Mouse (Mus musculus): ENCODE results near the gene Qsox1. TPM values are rescaled to one million over a fixed set of nuclear protein-coding genes. Genes with fewer than 3 reads are reported as not detected.
A peak's percentile ranks its signal among the peaks of the same experiment; 100 is the strongest.

Qsox1 gene
- total RNA-seq, 2 experiments from 2014 or later = 33.0 to 42.3 TPM

DNA sequence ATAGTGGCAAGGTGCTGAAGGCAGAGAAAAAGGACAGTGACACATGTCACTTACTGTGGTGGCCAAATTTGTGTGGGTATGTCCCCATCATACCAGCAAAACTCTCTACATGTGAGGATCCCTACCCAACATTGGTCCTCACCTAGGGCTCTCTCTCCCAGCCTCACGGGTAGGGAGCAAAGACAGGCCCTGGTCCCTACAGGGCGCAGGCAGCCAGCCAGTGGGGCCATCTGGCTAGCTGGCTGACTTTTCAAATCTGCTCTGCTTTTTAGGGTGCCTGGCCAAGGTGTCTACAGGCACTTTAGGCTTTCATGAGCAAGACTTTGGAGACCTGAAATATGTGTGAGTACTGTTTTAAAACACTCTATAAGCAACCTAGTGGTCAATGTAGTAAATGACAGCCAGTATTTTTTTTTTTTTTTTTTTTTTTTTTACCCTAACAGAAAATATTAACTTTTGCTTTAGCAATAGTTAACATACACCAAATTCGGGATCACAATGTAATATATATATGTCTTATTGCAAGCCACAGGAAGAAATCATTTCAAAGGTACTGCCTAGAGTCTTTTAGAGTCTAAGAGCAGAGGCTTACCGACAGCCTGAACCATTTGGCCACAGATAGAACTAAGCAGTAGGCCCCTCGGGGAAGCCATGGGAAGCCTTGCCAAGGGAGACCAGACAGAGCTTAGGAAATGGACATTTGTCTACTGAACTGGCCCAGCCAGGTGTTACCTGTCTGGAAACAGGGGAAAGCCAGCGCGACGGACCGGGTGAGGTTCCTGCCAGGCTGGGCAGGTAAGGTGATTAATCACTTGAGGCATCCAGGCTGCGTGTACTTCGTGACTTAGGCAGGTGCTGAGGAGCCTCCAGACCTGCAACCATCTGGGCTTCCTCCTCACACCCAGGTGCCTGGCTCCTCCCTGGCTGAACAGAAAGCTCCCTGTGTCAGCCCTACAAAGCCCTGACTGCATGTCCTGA lies 11.4 kb downstream of the Qsox1 start:
- DNase-seq (ENCODE audit: low spot score in 2 of 2) = no peak

DNA sequence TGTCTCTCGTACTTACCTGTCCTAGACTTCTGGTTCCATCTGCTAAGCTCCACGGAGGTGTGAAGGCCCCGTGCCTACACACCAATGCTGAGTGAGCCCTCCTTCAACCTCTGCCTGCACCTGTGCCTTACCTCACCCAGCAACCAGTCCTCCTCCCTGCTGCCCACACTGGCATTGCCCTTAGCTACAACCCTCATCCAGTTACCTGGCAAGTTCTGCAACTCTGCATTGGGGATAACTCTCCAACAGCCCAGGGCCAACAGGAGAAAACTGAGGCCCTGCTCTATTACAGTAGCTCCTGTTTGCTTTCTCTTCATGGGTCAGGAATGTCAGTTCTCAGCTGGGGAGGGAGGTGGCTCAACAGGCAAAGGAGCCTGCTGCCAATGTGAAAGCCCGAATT lies 14.7 kb downstream of the Qsox1 start:
- no peak for DNase-seq (ENCODE audit: low spot score in 2 of 2)

GRCm38 (mm10) chr1:155797425-155797824 lies 15.3 kb downstream of the Qsox1 start:
- DNase-seq (ENCODE audit: low spot score in 2 of 2) = no peak

DNA sequence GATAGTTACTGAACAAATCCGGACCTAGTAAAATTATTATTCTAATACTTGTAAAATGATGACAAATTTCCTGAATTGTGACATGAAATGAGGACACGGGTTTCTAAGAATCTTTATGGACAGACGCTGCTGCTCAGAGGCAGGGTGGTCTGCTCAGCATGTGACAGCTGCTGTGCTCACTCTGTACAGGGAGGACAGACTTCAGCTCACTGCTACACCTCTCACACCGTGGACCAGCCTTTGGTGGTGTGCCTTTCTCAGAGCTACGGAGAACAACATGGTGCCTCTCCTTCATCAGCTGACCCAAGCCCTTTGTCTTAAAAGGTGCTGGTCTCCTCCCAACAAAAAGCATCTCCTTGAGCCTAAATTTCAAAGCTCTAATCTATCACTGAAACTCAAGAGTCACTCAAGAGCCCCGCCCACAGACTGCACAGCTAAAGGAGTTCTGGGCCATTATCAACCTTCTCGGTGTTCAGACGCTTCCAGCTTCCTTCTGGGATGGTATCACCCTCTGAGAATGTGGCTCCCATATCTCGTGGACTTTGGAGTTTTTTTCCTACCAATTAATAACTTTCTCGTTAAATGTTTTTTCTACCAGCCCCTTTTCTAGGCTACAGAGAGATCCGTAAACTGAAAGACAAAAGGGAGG lies 15.8 kb downstream of the Qsox1 start:
- no peak for DNase-seq (ENCODE audit: low spot score in 2 of 2)

DNA sequence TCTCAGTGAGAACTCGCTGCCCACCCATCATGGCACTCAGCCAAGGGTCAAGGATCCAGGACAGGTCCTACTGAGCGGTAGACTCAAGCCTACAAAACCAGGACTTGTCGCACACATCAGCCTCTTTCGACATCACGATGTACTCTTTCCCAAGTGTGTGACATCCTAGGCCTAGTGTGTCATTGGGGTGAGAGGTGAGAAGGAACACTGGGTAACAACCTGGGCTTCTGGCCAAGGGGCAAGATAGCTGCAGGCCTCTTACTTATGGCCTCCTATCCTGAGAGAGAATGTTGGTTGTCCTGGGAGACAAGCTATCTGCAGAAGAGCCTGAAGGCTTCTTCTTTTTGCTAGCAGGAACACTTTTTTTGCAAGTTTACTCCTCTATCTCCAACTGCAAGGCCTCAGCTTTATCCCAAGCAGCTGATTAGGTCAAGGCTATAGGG lies 16.9 kb downstream of the Qsox1 start:
- DNase-seq (ENCODE audit: low spot score in 2 of 2) = no peak

GRCm38 (mm10) chr1:155794855-155795254 lies 17.8 kb downstream of the Qsox1 start:
- no peak for DNase-seq (ENCODE audit: low spot score in 2 of 2)

GRCm38 (mm10) chr1:155791919-155792318 lies 20.8 kb downstream of the Qsox1 start:
- no peak for DNase-seq (ENCODE audit: low spot score in 2 of 2)

DNA sequence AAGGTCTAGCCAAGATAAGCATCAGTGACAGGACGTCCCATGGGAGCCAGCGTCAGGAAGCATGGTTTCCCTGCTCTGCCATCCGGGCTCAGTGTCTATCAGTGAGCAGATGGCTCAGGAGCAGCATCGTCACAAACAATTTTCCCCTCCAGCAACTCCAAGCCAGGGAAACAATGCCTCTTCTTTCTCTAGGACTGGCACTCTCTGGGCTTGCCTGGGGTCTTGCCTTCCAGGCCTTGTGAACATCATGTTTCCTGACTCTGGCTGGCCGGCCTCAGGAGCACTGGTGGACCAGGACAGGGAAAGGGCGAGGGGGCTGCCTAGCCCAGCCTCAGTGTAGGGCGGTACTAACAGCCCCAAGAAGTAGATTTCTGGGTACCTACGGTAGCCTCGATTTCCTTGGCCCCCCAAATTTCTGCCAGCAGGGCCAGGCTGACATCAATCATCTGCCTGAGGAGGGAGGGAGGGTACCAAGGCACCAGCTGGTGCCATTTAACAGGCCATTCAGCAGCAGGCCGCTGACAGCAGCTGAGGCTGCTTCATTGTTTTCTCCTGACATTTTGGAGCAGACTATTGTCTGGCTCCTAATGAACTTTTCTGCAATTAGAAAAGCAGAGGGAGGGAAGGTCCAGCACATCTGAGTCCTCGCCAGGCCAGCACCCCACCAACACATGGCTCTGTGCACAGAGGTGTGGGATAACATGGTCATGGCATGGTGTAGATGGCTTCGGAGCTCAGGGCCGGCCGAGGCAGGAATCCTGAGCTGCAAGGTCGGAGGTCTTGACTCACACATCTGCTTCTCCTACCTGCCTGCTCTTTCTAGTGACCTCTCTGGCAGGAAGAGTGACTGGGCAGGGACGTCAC lies 22.3 kb downstream of the Qsox1 start:
- DNase-seq (ENCODE audit: low spot score in 2 of 2) = peak; percentile 29 to 36

GRCm38 (mm10) chr1:155785886-155786285 lies 26.8 kb downstream of the Qsox1 start:
- no peak for DNase-seq (ENCODE audit: low spot score in 2 of 2)

DNA sequence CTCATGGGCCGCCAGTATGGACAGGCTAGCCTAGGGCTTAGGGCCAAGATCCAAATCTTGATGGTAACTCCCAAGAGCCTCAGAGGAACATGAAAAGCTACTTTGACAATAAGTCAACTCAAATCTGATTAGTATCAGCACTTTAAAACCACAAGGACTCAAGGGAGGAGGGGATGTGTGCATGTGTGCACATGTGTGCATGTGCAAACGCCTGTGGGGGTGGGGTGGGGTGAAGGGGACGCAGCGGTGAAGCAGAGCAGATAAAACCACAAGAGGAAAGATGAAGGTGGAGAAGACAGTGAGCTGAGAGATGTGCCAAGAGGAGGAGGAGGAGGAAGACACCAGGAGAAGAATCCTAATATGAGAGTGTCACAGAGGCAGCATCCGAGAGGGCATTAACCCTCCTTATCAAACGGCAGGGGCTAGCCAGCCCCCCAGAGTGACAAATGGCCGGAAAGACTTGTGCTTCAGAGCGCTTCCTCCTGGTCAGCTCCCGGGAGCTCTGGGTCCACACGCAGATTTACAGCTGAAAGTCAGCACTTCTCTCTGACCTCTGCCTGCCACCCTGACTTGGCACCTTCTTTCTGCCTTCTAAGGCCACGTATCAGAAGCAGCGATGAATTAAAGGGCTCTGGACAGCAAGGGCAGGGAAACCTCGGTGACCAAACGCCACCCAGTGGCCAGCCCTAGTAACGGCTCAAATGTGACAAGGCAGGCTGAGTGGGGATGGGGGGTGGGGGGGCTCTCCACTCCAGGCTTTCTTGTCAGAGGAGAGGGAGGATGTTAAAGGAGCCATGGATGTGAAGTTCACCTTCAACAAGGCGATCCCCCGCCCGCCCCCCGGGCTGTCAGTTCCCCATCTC lies 28.1 kb downstream of the Qsox1 start:
- peak; percentile 65 to 76 for DNase-seq (ENCODE audit: low spot score in 2 of 2)

GRCm38 (mm10) chr1:155782382-155782781 lies 30.3 kb downstream of the Qsox1 start:
- DNase-seq (ENCODE audit: low spot score in 2 of 2) = no peak

- DNase-seq (ENCODE audit: low spot score in 2 of 2) = no peak
Observed at GRCm38 (mm10) chr1:155777641-155778625, 34.8 kb downstream of the Qsox1 start.

- DNase-seq (ENCODE audit: low spot score in 2 of 2) = no peak
Observed at GRCm38 (mm10) chr1:155759167-155759566, 53.5 kb downstream of the Qsox1 start.

- no peak for DNase-seq (ENCODE audit: low spot score in 2 of 2)
Observed at GRCm38 (mm10) chr1:155758711-155759110, 54.0 kb downstream of the Qsox1 start.

DNA sequence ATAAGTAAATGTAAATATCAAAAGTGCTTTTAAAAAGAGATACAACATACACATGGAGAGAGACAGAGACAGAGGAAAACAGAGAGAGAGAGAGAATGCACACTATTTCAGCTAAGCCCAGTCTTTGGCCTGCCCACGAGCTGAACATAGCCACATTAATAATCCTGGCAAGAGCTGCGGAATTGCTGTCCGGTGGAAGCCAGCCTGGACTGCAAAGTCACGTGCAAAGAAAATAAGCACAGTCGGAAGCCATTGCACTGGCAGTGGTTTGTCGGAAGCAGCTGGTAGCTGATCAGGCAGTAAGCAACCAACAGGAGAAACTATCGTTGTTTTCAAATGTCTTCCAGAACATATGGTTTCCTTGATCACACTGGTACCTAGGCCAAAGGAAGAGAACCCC lies 55.1 kb downstream of the Qsox1 start:
- DNase-seq (ENCODE audit: low spot score in 2 of 2) = no peak

DNA sequence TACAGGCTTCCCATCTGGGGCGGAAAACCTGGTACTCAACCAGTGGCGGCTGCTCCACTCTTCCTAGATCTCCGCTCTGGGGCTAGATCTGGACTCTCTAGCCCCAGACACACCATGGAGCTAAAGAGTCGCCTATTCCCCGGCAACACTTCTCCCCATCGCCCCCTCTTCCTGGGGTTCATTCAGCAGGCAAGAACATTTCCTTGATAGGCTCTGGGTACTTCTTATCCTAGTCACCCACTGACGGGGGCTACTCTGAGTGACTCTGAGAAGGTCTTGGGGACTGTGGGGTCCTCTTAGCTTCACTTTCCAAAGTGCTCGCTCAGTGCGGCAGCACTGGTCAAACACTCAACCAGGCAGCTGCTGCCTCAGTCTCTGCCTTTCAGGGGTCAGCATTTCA lies 59.3 kb downstream of the Qsox1 start:
- DNase-seq (ENCODE audit: low spot score in 2 of 2) = no peak

DNA sequence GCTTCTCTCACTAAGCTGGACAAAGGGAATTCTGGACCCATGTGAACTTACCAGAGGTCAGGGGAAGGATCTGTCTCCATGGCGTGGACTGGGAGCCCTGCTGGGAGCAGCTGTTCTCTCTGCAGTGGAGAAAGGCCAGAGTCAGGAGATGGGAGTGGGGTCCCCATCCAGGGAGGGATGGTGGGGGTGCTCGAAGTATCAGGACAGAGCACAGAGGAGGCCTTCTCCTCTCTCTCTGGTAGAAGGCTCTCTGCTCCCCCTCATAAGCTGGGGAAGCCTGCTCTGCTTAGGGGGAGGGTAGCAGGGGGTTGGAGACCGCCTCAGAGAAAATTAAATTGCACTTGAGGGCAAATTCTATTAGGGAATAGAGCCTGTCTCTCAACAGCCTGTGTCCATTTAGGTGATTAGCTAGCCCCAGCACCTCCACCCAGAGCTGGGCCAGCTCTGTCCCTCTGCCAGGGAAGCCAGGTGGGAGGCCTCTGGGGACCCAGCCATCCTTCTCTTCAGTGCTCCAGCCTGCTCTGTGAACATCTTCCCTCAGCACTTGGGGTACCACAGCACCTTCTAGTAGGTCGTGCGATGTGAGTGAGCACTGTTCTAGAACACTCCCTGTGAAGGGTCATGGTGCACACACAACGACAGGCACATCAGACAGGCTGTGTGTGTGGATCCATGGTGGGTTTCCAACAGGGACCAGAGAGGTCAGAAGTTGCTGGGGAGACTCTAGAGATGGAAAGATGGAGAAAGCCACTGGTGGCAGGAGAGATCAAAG lies 61.0 kb downstream of the Qsox1 start, which contains the start of gene Lhx4:
Gene Lhx4, minus strand, starts transcription at position 201 of the 772 bp plus-strand sequence.
- no peak for DNase-seq (ENCODE audit: low spot score in 2 of 2)

DNA sequence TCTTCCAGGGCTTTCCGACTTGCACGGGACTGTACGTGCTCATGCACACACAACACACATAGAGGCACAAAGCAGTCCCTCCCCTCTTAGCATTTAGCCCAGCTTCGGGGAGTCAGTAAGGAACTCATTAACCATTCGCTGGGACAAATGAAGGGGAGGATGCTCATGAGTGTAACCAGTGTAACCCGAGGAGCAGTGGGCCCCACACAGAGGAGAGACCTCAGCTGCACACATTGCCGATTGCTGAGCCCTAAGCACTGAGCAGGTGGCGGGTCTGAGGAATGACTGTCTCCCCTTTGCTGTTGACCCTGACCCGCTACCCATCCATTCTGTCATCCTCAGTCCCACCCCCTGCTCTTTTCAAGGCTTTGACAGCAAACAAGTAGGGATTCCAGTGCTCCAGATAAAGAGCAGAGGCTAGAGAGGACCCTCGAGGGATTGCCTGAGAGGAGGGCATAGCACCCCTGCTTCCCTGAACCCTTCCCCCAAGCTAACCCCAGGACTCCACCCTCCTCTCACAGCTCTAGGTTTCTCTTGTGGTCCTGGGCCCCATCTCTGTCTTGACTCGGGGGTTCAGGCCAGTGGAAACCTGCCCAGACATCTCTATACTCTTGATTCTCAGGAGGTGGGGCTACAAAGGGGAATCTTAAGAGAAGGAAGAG lies 62.0 kb downstream of the Qsox1 start:
- no peak for DNase-seq (ENCODE audit: low spot score in 2 of 2)
